Mouse (Mus musculus) heart, adult 2 months (tissue): ENCODE measurements at regions not wholly inside any gene's neighbourhood (a gene's known extent, or its start where the extent isn't known, plus 50 kb on each side); places are given as distances from the start of the nearest gene placed in this dataset.

Source experiments
- CTCF ChIP-seq: fragments of 200-600 bp; IDR thresholded peaks from 2 replicates; pipeline ENCODE4 v1.8.1; 2022; ENCODE audit warnings: antibody characterized with exemption, mild to moderate bottlenecking, moderate library complexity
- EP300 ChIP-seq: fragments of 200-500 bp; IDR thresholded peaks from 2 replicates; pipeline ENCODE4 v1.6.1; 2011; ENCODE audit warnings: low read depth, low read length, control low read depth; ENCODE audit not compliant: insufficient read depth
- POLR2A ChIP-seq: fragments of 200-500 bp; IDR thresholded peaks from 2 replicates; pipeline ENCODE4 v1.6.1; 2011; ENCODE audit warnings: mild to moderate bottlenecking, low read depth, low read length, control low read depth; ENCODE audit not compliant: insufficient read depth

GRCm38 (mm10) chr6:50949883-50950583, 295.8 kb upstream of the Npvf start:
- no peak for TF ChIP-seq CTCF
- no peak for TF ChIP-seq POLR2A
- TF ChIP-seq EP300 = no peak
